Mouse (Mus musculus) gastrocnemius, postnatal 4 days (tissue): ENCODE data around the gene Hes6. TPM values are rescaled to one million over a fixed set of nuclear protein-coding genes. Genes with fewer than 3 reads are reported as not detected.

ENCODE experiments used
- DNase-seq, 2 experiments: peaks; one replicate each; pipeline ENCODE4 v3.0.0; 2021 to 2022; ENCODE audit warnings: low spot score in 2 of 2, mixed read lengths in 2 of 2
- total RNA-seq, 2 experiments: library from RNA; stranded (reverse); gene quantifications; 2 replicates each; pipeline ENCODE4 v1.2.3; 2021

The Hes6 gene
- total RNA-seq, 2 experiments from 2014 or later, result 31.2 to 37.4 TPM

DNA sequence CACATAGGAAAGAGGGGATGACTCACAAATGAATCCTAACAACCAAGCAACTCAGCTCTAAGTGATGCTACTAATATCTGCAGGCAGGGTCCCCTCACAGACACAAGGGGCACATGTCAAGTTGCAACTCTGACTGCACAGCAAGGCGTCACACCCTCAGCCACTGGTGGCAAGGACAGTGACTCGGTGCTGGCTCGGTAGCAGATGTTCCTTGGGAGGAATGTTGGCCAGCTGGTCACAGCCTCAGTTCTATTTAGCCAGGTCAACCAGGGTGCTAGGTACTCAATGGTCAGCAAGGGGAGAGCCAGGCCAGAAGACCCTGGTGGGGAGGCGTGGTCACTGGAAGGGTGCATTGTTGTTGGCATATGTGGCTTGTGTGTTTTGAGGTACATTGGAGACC is 6.0 kb downstream of the Hes6 start:
- no peak for DNase-seq

DNA sequence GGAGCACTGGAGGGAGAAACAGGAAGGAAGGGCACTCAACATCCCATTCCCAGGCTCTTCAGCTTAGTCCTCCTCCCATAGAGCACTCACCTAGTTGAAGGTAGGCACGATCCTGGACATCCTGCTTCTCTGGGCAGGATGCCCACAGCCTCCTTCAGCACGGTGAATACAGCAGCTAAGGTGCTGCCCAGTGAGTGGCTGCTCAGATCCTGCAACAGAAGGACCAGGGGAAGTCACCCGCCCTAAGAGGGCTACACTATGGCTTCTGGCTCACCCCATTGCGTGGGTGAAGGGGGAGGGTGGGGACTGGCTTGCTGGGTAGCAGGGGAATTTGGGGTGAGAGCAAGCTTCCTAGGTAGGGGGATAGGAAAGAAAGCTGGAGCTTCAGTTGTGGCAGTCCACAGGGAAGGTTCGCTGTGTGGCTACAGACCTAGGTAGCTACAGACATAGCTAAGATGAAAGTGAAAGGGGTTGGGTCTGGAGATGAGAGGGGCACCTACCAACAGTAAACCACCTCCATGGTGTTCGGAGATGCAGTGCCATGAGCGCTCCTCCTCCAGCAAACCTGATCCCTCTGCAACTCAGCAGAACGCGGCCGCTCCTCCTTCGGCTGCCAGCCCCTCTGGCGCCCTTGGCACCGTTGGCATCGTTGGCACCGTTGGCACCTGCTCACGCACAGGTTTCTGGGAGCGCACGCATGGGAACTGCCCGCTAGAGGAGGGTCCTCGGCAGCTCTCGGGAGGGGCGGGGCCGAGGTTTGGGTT is 8.2 kb downstream of the Hes6 start:
- no peak for DNase-seq

DNA sequence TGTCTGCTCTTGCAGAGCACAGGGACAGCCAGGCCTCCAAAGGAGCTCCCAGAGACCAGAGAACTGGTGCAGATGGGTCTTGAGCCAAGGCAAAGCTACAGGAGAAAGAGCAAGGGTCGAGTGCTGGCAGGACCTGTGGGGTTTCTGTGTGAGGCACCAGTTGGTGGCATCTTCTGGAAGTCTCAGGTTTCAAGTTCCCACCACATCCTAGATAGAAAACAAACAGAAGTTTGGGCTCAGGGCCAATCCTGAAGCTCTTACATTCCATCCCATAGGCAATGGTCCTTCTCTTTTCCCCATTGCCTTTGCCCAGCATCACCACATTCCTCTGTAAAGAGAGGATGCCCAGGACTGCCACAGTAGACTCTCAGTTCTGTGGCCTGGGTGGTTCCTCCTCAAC is 8.9 kb downstream of the Hes6 start:
- no peak for DNase-seq

DNA sequence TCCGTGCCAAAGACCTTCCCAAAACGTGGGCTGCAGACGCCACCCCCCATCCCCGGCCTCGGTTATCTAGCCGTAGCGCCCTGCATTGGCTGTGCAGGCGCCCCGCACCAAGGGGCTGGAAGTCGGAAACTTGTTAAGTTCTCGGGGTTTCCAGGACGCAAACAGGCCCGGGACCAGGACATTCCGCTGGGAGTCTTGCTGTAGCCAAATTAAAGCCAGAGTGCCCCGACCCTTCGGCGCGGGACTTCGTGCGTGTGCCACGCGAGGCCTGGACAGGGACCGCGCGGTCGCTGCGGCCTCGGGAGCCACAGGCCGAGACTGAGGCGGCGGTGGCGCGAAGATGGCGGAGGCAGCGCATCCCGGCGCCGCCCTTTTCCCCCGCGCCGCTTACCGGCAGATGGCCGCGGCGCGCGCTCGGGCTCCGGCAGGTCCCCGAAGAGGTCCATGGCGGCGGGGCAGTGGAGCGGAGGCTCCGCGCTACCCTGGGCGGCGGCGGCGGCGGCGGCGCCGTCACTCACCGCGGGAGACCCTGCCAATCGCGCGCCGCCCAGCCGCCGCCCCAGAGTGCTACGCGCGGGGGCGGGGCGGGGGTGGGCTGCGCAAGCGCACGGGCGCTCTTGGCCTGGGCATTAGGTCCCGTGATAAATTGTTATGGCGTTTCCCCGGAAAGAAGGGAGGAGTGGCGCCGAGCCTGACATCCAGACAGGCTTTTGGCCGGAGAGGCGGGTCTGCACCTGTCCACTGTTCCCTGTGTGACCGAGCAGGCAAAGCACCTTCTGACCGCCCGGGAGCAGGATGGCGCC is 15.4 kb downstream of the Hes6 start, which contains the start of gene Ilkap:
Ilkap (minus strand) TSS at position 556 of the 803 bp plus-strand sequence.
- DNase-seq, result peak; percentile 76 to 84

DNA sequence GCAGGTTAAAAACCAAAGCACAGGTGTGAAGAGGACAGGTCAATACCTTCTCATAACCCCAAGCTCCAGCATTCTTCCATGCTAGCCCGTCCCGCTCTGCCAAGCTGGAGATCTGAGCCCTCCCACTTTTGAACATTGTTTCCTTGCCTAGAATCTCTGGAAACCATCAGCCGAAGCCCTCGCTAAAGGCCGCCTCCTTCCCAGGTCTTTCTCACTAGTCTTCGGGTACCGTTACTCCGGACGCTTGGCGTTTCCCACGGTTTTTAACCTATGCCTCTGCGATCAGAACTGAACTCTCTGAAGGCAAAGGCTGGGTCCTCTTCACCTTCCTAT is 15.9 kb downstream of the Hes6 start:
- peak in 1 of 2 experiments; percentile 24 for DNase-seq

DNA sequence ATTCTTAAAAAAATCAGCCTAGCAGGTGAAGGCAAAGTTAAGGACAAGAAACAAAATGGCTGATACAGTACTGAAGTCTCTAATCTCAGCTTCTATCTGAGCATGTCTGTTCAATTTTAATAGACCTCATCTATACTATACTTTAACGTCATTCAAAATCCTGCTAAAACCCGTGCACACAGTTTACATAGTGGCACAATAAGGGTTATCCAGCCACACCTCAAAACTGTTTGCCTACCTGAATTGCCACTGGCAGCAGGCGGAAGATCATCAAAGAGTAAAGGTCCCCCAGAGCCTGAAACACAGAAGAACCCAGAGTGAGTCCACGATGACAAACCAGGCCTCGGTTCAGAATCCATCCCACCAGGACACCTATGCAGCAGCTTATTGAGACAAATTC is 23.5 kb downstream of the Hes6 start:
- no peak for DNase-seq

DNA sequence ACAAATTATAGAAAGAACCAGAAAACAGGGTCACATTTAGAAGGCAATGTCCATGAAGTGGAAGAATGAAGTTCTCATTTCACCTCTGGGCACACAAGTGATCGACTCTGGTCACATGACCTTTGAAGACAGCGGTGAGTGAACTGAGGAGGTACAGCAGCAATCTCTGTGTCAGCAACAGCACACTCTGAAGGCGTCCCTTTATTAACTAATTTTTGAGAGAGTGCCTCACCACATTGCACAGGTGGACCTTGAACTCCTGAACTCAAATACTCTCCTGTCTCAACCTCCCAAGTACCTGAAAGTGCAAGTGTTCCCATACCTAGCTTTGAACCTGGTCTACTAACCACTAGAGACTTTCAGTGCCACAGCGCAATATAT is 32.8 kb downstream of the Hes6 start:
- no peak for DNase-seq

DNA sequence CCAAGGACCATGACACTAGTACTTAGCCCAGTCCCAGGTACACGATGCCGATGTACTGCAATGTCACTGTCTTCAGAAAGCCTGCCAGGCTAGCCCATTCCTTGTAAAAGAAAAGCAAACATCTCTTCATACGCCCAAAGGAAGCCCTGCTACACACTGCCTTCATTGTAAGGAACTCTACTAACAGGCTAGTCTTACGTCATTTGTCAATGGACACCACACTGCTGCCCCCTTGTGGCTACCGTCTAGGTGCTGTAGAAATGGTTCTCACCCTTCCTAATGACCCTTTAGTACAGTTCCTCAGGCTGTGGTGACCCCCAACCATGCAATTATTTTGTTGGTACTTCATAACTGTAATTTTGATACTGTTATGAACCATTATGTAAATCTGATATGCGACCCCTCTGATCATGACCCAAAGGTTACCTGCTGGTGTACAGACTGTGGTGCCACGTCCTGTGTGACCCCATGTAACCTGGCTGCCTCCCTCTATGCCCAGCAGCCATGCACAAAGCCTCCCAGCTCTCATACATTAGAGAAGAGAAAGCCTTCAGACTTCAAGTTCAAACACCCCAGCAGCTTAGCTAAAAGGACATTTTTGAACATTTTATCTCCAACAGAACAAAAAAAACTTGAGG is 33.3 kb downstream of the Hes6 start:
- DNase-seq, result peak; percentile 57 to 78

DNA sequence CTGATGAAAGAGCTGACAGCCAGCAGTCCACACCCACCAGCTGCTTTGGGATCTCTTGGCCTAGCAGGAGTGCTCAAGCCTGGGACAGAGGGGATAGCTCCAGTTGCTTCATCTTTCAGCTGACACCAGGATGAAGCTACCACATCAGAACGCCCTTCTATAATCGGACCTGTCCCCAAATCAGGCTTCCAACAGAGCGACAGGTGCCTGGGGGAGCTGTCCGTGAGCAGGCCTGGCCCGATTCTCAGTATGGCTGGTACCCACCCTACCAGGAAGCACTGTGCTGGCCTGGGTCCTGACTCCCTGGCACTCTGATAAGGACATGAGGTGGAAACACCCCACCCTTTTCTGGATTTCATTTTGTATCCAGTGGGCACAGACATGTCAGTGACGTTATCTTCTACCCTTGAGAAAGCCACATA is 40.4 kb downstream of the Hes6 start:
- DNase-seq, result no peak

DNA sequence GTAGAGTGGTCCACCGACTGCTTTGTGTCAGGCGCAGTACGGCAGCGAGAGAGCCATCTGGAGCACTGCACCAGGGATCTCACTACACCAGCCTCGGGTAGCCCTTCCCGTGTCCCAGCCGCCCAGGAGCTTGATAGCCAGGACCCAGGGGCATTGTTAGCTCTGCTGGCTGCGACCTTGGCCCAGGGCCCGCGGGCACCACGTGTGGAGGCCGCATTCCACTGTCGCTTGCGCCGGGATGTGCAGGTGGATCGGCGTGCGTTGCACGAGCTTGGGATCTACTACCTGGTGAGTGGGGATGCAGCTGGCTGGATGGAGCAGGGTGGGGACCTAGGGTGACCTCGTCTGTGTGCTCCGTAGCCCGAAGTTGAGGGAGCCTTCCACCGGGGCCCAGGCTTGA is 43.8 kb downstream of the Hes6 start:
- DNase-seq, result no peak

DNA sequence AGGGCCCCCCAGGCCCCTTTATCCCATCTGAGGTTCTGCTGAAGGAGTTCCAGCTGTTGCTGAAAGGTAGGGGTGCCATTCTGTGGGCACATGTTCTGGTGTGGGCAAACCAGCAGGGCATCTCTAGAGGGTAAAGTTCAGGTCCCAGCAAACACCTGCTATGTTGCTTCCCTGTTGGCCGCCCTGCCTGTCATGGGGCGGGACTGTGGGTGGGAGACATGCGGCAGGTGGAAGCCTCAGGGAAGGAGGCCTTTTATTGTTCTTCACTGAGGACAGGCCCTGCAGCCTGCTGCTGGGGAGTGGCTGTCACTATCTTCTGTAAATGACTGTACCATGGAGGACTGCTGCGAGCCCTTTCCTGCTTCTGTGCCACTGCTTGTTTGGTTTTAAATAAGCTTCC is 44.4 kb downstream of the Hes6 start:
- DNase-seq, result no peak

DNA sequence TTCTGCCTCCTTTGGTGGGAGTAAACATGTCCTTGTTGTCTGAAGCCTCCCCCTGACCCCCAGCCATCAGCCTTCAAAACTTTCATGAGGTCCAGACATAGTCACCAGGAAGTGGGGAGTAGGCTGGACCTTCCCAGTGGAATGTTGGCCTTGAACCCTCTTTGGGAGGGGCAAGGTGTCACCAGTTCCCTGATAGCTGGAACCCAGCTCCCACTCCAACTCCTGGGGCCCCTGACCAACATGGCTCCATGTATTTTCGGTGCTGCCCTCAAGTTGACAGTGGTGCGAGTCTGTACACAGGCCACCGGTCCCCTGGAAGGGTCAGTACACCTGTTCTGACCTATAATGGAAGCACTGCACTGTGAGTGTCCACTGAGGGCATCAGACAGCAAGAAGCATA is 46.5 kb downstream of the Hes6 start:
- no peak for DNase-seq

DNA sequence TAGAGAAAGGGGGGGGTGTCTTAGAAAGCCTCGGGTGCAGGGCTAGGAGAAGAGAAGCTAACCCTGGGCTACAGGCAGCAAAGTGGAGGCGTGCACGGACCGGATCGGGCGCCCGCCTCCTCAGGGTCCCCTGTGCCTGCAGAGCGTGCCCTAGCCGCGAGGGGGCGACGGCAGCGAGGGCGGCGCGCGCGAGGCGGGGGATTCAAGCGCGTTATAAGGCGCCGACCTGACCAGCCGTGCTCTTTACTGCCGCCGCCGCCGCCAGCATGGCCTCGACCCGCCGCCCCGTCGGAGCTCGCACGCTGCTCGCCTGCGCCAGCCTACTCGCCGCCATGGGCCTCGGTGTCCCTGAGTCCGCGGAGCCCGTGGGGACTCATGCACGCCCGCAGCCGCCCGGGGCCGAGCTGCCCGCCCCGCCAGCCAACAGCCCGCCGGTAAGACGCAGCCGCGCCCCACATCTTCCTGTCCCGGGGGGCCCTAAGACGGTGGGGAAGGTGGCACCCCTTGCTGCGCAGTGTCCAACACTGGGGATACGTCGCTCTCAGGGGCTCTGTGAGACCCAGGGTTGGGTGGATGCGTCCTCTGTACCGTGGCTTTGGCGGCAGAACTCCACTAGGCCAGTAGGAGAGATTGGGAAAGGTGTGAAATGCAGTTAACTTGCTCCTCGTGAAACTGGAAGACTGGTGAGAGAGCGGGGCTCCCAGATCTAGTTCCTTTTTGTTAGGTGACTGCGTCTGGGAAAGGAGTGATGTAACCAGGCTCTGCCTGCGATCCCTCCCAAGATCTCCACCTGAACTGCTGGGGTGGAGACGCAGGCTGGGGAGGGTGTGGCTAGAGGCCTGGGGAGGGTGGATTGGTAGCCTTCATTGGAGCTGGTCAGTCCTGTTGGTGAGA is 47.4 kb downstream of the Hes6 start, which contains the start of gene Erfe:
Erfe (plus strand) TSS at position 216 of the 894 bp plus-strand sequence.
- peak; percentile 66 to 71 for DNase-seq

DNA sequence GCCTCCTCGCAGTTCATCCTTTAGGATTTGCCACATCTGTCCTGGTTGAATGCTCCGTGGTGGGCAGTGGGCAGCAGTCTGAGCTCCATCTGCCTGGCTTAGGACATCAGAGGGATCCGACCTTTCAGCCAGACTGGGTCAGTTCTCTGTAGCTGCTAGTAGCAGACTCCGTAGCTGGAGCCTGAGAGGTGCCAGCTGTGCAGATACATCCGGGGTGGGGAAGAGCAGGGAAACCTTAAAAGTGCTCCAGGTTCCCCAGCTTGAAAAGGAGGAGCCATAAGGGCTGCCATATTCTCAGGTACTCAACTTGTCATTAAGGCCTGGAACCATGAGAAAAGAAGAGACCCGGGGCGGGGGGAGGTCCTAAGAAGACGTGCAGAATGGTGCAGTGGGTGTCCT is 48.0 kb downstream of the Hes6 start:
- no peak for DNase-seq

DNA sequence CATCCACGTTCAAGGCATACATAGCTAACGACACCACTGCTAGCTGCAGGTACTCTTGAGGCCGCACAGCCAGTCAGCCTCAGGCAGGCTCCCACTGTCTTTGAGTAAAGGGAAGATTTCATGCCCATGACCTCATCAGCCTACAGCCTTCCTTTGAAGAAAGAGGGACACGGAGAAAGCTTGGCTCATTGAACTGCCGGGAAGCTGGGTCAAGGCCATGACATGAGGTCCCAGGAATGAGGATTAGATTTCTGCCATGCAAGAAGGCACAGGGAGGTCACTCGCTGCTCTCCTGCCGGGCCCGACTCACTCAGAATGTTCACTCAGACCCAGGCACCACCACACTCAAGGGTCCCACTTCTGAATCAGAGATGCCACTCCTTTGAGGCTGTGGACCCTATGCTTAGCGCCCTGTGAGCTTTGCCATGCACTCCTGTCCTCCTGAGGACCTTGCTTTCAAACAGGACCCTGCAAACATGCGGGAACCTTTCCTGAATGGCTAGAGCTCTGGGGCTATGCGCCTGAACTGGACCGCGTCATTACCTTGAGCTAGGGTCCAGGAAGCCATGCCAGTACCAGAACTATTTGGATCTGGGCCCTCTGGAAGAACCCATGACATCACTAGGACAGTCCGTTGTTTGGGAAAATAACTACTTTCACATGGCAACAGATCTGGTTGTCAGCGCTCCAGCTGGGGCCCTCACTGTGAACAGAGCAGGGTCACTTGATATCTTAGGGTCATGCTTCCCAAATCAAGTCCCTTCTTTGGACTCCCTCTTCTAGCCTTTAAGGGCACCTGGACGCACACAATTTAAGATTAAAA is 48.8 kb downstream of the Hes6 start:
- no peak for DNase-seq

DNA sequence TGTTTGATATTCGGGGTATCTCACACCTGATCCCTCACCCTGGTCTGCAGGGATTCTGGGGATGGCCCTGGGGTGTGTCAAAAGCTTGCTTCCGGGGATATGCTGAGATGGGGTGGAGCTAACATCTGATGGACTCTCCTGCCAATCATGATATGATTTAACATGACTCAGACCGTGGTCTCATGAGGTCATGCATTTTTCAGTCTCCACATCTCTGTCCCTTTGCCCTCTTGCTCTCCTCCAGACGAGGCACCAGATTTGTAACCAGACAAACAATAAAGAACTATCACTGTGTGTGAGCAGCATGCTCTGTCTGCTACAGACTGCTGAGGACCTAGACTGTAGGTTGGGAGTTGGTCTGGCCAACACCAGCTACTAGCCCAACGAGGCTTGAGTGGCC is 51.7 kb downstream of the Hes6 start:
- DNase-seq, result no peak
